Mouse (Mus musculus) hindbrain, embryonic 16.5 days (tissue): ENCODE results near the gene Rplp1. TPM values are rescaled to one million over a fixed set of nuclear protein-coding genes. Genes with fewer than 3 reads are reported as not detected.
A peak's percentile ranks its signal among the peaks of the same experiment; 100 is the strongest.

ENCODE experiments used
- ATAC-seq: fragments of 200-750 bp; cut with Nextera tagmentation; 2 replicates; pipeline ENCODE4 v1.8.0; 2017; ENCODE audit warnings: moderate TSS enrichment, moderate library complexity
- H3K27ac ChIP-seq: fragments of 300-500 bp; sonication (generic); 2 replicates; pipeline ENCODE4 v1.5.1; 2014; ENCODE audit warnings: low read depth, mild to moderate bottlenecking, control low read depth, low read length, moderate library complexity
- H3K27me3 ChIP-seq: fragments of 300-500 bp; sonication (generic); replicated peaks from 2 replicates; pipeline ENCODE4 v1.6.1; 2014; ENCODE audit warnings: low read length; ENCODE audit not compliant: control insufficient read depth, insufficient read depth
- H3K36me3 ChIP-seq: fragments of 300-500 bp; sonication (generic); 2 replicates; pipeline ENCODE4 v1.6.1; 2014; ENCODE audit warnings: mild to moderate bottlenecking, low read length, moderate library complexity, mixed read lengths; ENCODE audit not compliant: control insufficient read depth, insufficient read depth
- H3K4me1 ChIP-seq: fragments of 300-500 bp; sonication (generic); 2 replicates; pipeline ENCODE4 v1.6.1; 2014; ENCODE audit warnings: low read depth, low read length; ENCODE audit not compliant: control insufficient read depth, insufficient read depth
- H3K4me2 ChIP-seq: fragments of 300-500 bp; sonication (generic); 2 replicates; pipeline ENCODE4 v1.6.1; 2014; ENCODE audit warnings: mild to moderate bottlenecking, low read length, control low read depth, moderate library complexity
- H3K4me3 ChIP-seq: fragments of 300-500 bp; sonication (generic); 2 replicates; pipeline ENCODE4 v1.5.1; 2014; ENCODE audit warnings: mild to moderate bottlenecking, low read length, control low read depth, moderate library complexity
- H3K9ac ChIP-seq: fragments of 300-500 bp; sonication (generic); 2 replicates; pipeline ENCODE4 v1.6.1; 2014; ENCODE audit warnings: low read depth, mild to moderate bottlenecking, control low read depth, low read length, moderate library complexity
- H3K9me3 ChIP-seq: fragments of 300-500 bp; sonication (generic); 2 replicates; pipeline ENCODE4 v1.6.1; 2014; ENCODE audit warnings: mild to moderate bottlenecking, low read length, moderate library complexity; ENCODE audit not compliant: control insufficient read depth
- WGBS: fragments of 180-500 bp; shearing (Covaris S2); extraction: QIAGEN DNeasy Blood & Tissue Kit; methylation state at CpG from one replicate; pipeline ENCODE4 v1.1.7; 2014; 5-methylcytosine and 5-hydroxymethylcytosine counted together
- polyA plus RNA-seq: library from polyadenylated mRNA; unstranded; fragments of >200 nt; fragmentation: Nextera tagmentation; extraction: Ambion mirVana; gene quantifications from 2 replicates; pipeline ENCODE4 v1.2.1, GENCODE M21; 2015

Rplp1 gene
- polyA plus RNA-seq, 1 experiment from 2014 or later = 928 TPM

DNA sequence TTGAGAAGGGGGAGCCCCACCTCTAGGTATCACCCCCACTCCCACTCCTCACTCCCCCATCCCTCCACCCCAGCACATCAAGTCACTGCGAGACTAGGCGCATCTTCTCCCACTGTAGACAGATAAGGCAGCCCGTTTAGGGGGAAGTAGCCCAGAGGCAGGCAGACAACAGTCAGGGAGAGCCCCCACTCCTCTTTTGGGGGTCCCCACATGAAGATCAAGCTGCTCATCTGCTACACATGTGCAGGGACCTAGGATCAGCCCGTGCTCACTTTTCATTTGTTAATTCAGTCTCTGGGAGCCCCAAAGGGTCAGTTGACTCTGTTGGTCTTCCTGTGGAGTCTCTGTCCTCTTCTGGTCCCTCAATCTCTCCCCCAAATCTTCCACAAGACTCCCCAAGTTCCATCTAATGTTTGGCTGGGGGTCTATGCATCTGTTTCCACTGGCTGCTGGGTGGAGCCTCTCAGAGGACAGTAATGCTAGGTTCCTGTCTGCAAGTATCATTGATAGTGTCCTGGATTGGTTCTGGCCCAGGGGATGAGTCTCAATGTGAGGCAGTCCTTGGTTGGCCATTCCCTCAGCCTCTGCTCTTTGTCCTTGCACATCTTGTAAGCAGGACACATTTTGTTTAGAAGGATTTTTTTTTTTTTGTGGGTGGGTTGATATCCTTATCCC lies 6.6 kb downstream of the Rplp1 start:
- Histone ChIP-seq H3K27ac (no peak overlapping the region), H3K9ac (no peak overlapping the region), H3K36me3 (peaks cover 13% of the 10 kb centered on the region), H3K27me3 (no peaks in the 10 kb centered on the region), H3K9me3 (no peaks in the 10 kb centered on the region), H3K4me3 (no peak overlapping the region), H3K4me1 (peaks cover 3% of the 10 kb centered on the region), H3K4me2 (no peak overlapping the region)
- 93% methylated on average over 4 of the region's 4 CpGs for WGBS
- ATAC-seq = no peak

DNA sequence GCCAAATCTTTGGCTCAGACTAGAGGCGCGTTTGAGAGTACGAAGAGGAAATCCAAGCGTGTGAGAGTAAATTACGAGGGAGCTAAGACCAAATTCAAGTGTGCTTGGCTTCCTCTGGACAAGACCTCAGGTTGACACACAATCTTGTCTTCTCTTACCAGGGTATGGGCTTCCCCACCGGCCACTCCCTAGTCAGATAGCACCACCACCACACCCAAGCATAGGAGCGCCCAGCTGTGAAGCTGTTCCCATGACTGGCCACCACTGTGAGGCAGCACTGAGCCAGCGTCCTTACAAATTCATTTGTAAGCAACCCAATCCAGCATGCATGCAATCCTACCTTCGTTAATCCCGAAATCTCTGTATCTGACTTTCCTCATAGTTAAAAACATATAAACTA lies 7.4 kb downstream of the Rplp1 start:
- Histone ChIP-seq H3K9ac (no peak overlapping the region), H3K36me3 (peaks cover 5% of the 10 kb centered on the region; the same call in 1 of the 2 replicates), H3K27me3 (no peaks in the 10 kb centered on the region), H3K9me3 (no peaks in the 10 kb centered on the region), H3K4me1 (peaks cover 10% of the 10 kb centered on the region), H3K4me2 (no peak overlapping the region), H3K27ac (no peak overlapping the region), H3K4me3 (no peak overlapping the region)
- WGBS = 70% methylated on average over 10 of the region's 10 CpGs
- no peak for ATAC-seq

DNA sequence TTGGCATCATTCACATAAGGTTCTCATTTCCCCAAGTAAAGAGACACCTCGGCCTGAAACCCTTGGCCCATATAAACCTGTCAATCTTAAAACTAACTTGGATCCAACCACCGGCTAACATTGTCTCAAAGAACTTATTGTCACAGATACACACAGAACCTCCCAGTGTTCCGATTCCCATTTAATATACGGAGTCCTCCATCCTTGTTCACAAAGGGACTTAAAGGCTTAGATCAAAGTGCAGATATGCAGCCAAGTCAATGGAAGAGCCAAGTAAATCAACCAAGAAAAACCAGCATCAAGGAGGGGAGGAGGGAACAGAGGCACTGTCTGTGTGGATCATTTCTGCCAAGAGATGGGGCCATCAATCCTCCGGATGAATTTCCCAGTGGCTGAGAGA lies 8.8 kb downstream of the Rplp1 start:
- no peak overlapping the region for H3K4me2 ChIP-seq
- no peak overlapping the region for H3K9ac ChIP-seq
- no peak overlapping the region for H3K27ac ChIP-seq
- no peak overlapping the region for H3K4me3 ChIP-seq
- H3K36me3 ChIP-seq = no peaks in the 10 kb centered on the region
- ATAC-seq = no peak
- H3K9me3 ChIP-seq = no peaks in the 10 kb centered on the region
- H3K27me3 ChIP-seq = no peaks in the 10 kb centered on the region
- WGBS = 74% methylated on average over 5 of the region's 5 CpGs
- peaks cover 10% of the 10 kb centered on the region for H3K4me1 ChIP-seq

DNA sequence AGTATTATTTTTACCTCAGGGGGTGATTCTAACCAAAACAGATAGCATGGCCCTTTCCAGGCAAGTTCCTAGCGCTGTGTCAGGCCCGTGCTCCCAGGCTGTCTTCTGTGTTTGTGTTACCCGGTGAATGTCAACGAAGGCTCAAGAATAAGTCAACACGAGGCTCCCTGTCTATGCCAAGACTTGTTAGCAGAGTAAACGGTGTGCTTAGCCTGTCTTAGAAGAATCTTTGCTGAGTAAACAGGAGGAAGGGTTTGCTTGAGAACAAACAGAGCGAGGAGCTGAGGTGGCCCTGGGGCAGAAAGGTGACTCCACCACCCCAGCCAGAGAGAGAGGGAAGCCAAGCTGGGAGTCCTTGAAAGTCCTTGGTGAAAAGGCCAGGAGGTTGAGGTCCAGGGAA lies 10.1 kb downstream of the Rplp1 start:
- H3K27ac ChIP-seq = no peak overlapping the region
- peaks cover 10% of the 10 kb centered on the region for H3K4me1 ChIP-seq
- no peak overlapping the region for H3K4me2 ChIP-seq
- H3K9ac ChIP-seq = no peak overlapping the region
- H3K9me3 ChIP-seq = no peaks in the 10 kb centered on the region
- 68% methylated on average over 7 of the region's 7 CpGs for WGBS
- no peaks in the 10 kb centered on the region for H3K36me3 ChIP-seq
- no peak for ATAC-seq
- no peak overlapping the region for H3K4me3 ChIP-seq
- H3K27me3 ChIP-seq = no peaks in the 10 kb centered on the region; the same call in 1 of the 2 replicates

DNA sequence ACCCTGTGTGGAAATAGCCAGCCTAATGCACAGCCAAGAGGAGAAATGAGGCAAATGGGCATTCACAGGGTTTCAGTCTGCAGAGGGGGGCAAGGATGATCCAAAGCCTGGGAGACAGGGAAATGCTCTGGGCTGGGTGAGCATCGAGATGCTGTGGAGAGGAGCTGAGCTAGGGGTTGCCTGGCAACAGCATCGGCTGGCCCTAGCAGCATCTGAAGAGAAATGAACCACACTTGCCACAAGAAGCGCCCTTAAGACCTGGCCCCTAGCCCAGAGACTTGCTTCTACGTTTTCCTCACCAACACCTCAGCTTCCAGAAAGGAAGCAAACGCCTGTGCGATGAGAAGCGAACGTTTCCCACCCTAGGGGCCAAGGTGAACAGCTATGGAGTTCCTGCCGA lies 11.9 kb downstream of the Rplp1 start:
- H3K36me3 ChIP-seq = no peaks in the 10 kb centered on the region
- peaks cover 10% of the 10 kb centered on the region for H3K4me1 ChIP-seq
- ATAC-seq = peak; percentile 76
- H3K27ac ChIP-seq = no peak overlapping the region
- no peaks in the 10 kb centered on the region; the same call in none of the 2 replicates for H3K27me3 ChIP-seq
- 0 out of 2 replicates have a peak overlapping the region, but pooled peaks have one; percentile 8 for H3K4me2 ChIP-seq
- H3K9ac ChIP-seq = 0 out of 2 replicates have a peak overlapping the region, but pooled peaks have one; percentile 11
- no peaks in the 10 kb centered on the region for H3K9me3 ChIP-seq
- no peak overlapping the region for H3K4me3 ChIP-seq
- 22% methylated on average over 9 of the region's 9 CpGs for WGBS

DNA sequence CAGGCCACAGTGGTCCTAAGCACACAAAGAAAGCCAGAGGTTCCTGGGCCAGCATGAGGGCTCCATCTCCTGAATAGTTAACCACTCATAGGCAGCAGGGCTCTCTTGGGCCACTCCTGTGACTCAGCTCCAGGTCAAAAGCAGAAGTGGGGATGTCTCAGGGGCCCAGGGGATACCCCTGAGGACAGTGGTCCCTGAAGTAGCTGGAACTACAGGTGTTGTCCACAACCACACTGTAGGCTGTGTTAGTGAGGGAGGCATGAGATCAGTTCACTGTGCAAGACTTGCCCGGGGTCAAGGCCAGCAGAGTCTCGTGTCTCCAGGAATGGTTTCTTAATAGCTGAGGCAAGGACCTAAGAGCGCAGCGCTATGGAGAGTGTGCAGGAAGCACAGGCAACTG lies 12.8 kb downstream of the Rplp1 start:
- Histone ChIP-seq H3K9ac (no peak overlapping the region), H3K4me2 (no peak overlapping the region), H3K36me3 (no peaks in the 10 kb centered on the region), H3K9me3 (no peaks in the 10 kb centered on the region), H3K4me3 (no peak overlapping the region), H3K27me3 (no peaks in the 10 kb centered on the region; the same call in none of the 2 replicates), H3K4me1 (peaks cover 10% of the 10 kb centered on the region), H3K27ac (no peak overlapping the region)
- ATAC-seq = no peak
- 82% methylated on average over 4 of the region's 4 CpGs for WGBS

DNA sequence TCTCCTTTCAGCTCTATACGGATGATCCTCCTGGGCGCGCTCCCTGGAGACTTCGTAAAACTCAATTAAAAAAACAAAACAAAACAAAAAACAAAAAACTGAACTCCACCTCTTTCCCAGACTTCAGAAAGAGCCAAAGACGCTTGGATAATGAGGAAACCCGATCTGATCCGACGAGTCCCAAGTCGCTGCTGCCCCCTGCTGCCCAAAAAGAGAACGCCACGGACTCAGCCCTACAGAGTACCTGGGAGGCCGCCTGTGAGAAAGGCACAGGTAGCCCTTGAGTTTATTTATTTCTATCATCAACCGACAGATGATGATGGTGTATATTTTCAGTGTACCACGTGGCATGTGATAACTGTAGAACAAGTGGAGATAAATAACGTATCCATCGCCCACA lies 14.5 kb downstream of the Rplp1 start:
- 5% methylated on average over 16 of the region's 16 CpGs for WGBS
- H3K4me1 ChIP-seq = peaks cover 10% of the 10 kb centered on the region
- ATAC-seq = 0 out of 2 replicates have a peak, but pooled peaks have one; percentile 63

DNA sequence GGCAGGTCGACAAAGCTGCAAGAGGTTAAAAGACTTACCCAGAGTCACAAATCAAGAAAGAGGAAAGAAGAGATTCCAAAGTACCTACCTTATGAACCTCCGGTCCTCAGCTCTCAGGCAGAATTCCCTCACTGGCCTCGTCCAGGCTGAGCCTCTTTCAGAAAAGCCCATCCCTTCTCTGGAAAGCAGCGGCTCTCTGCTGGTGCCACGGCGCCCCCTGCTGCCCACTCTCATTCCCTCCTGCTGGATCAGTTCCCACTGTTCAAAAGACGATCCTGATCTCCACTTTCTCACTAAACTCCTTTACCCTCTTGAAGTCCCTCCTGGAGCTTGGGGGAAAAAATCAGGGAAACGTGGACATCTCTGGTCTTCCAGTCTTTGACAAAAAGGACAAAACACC lies 15.9 kb downstream of the Rplp1 start:
- no peak overlapping the region for H3K27ac ChIP-seq
- no peak overlapping the region for H3K4me3 ChIP-seq
- peak; percentile 64; the same call in 1 of the 2 replicates for ATAC-seq
- H3K36me3 ChIP-seq = no peaks in the 10 kb centered on the region
- H3K27me3 ChIP-seq = no peaks in the 10 kb centered on the region; the same call in none of the 2 replicates
- H3K9me3 ChIP-seq = no peaks in the 10 kb centered on the region
- no peak overlapping the region for H3K4me2 ChIP-seq
- 0% methylated on average over 7 of the region's 8 CpGs for WGBS
- H3K9ac ChIP-seq = no peak overlapping the region
- H3K4me1 ChIP-seq = peaks cover 10% of the 10 kb centered on the region

More for the DNA sequence above, 14.5 kb downstream of the Rplp1 start:
- no peak overlapping the region for H3K4me3 ChIP-seq
- H3K9ac ChIP-seq = no peak overlapping the region
- peak overlapping the region; percentile 40 for H3K4me2 ChIP-seq
- H3K27me3 ChIP-seq = no peaks in the 10 kb centered on the region; the same call in none of the 2 replicates
- H3K9me3 ChIP-seq = no peaks in the 10 kb centered on the region
- H3K36me3 ChIP-seq = no peaks in the 10 kb centered on the region
- no peak overlapping the region for H3K27ac ChIP-seq

DNA sequence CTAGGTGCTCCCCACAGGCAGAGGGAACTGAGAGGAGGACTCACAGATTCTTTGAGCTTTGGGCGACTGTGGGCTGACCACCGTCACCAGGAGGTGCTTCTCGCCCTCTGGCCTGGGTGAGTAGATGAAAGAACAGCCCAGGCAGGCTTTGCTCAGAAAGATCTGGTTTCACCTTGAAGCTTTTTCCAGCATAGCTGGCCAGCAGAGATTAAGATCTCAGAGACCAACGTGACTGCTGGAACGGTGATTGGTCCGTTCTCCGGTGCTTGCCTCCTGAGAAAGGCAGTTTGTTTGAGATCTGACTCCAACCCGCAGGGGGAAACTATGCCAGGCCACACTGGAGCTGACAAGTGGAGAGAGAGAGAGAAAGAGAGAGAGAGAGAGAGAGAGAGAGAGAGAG lies 19.3 kb downstream of the Rplp1 start:
- Histone ChIP-seq H3K27ac (no peak overlapping the region), H3K4me1 (no peaks in the 10 kb centered on the region; the same call in 1 of the 2 replicates), H3K4me2 (no peak overlapping the region), H3K9ac (no peak overlapping the region), H3K4me3 (no peak overlapping the region), H3K27me3 (no peaks in the 10 kb centered on the region; the same call in none of the 2 replicates), H3K36me3 (no peaks in the 10 kb centered on the region), H3K9me3 (no peaks in the 10 kb centered on the region)
- 76% methylated on average over 8 of the region's 8 CpGs for WGBS
- ATAC-seq = no peak
